Comparison of ENCODE assay signal across 13 mouse cellular contexts in genomic region chr10:17924166-17924565, GRCm38 (mm10).
"Had no signal": no experiment of that assay in that cellular context is flagged by ENCODE, and none has a peak within 500 bp of the region (broad histone marks: within the 10 kb centered on the region; RNA-seq: fewer than 3 reads in every experiment).

No protein-coding gene starts in this region.

- H3K9me3 ChIP-seq: kidney, embryonic 15.5 days; limb, embryonic 15.5 days; liver, embryonic 12.5 days; megakaryocyte, embryonic 14.5 days; neural tube, embryonic 13.5 days had no signal

- H3K4me1 ChIP-seq: neural tube, embryonic 13.5 days had no signal

- H3K27ac ChIP-seq: kidney, embryonic 15.5 days; limb, embryonic 15.5 days; liver, embryonic 12.5 days; macrophage; neural tube, embryonic 13.5 days had no signal

- H3K36me3 ChIP-seq: kidney, embryonic 15.5 days; limb, embryonic 15.5 days; neural tube, embryonic 13.5 days had no signal

- H3K4me3 ChIP-seq: kidney, embryonic 15.5 days; limb, embryonic 15.5 days; liver, embryonic 12.5 days; megakaryocyte, embryonic 14.5 days; neural tube, embryonic 13.5 days had no signal

- H3K27me3 ChIP-seq: kidney, embryonic 15.5 days; limb, embryonic 15.5 days; liver, embryonic 12.5 days; megakaryocyte, embryonic 14.5 days; neural tube, embryonic 13.5 days had no signal

- DNase-seq: kidney, adult 2 months; kidney, postnatal 14 days; lung, embryonic 14.5 days; lung, postnatal 10 days; right cerebral cortex, postnatal 14 days; thymus, adult 18-20 months; thymus, postnatal 25 days had no signal
